Mouse (Mus musculus) gastrocnemius, adult 2 months (tissue): ENCODE measurements around the gene Bcl2. TPM values are rescaled to one million over a fixed set of nuclear protein-coding genes. Genes with fewer than 3 reads are reported as not detected.

Experiments used
- DNase-seq: peaks from one replicate; pipeline ENCODE4 v3.0.0; 2022
- H3K27ac ChIP-seq: fragments of 200-600 bp; 2 replicates; pipeline ENCODE4 v1.8.1; 2022; ENCODE audit warnings: mild to moderate bottlenecking
- H3K4me3 ChIP-seq: fragments of 200-600 bp; 2 replicates; pipeline ENCODE4 v1.8.1; 2022; ENCODE audit warnings: mild to moderate bottlenecking, moderate library complexity
- CTCF ChIP-seq: fragments of 200-600 bp; IDR thresholded peaks from 2 replicates; pipeline ENCODE4 v1.8.1; 2022; ENCODE audit warnings: antibody characterized with exemption, mild to moderate bottlenecking, moderate library complexity
- intact Hi-C: fragments of 180-260 bp; cut with DNase I; formaldehyde crosslinking; loops from one replicate; pipeline ENCODE4 v1.15.1; 2025
- total RNA-seq, 2 experiments: library from RNA; stranded (reverse); gene quantifications; 2 replicates each; pipeline ENCODE4 v1.2.3; 2021

The Bcl2 gene
- total RNA-seq, 2 experiments from 2014 or later: 1.6 to 2.1 TPM

- TF ChIP-seq CTCF: no peak
- Histone ChIP-seq H3K27ac (no peak overlapping the region), H3K4me3 (no peak overlapping the region)
- intact Hi-C loops: no loop called here
- DNase-seq: no peak
Measured at GRCm38 (mm10) chr1:106684546-106684945, 29.5 kb downstream of the Bcl2 start.

DNA sequence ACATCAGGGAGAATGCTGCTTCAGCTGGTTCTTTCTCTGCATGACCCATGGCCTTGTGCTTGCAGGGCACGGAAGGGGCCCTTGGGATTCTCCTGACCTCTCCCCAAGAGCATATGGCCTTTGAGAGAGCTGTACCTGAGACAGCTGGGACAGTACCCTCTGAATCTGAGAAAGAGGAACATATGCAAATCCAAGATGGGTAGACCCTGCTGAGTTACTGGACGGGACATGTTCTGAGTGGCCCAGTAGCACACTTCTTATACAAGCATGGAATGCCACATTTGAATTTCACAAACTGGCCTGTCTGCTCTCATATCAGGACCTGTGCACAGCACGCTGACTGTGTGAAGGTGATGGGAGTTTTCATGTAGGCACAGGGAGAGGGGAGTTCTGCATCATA lies 31.2 kb downstream of the Bcl2 start:
- no peak for DNase-seq
- no peak for TF ChIP-seq CTCF
- intact Hi-C loops: no loop called here
- Histone ChIP-seq H3K27ac (no peak overlapping the region), H3K4me3 (no peak overlapping the region)

GRCm38 (mm10) chr1:106679800-106680515 lies 34.1 kb downstream of the Bcl2 start:
- intact Hi-C loops: no loop called here
- TF ChIP-seq CTCF: no peak
- no peak for DNase-seq
- Histone ChIP-seq H3K4me3 (no peak overlapping the region), H3K27ac (no peak overlapping the region)

- Histone ChIP-seq H3K4me3 (no peak overlapping the region), H3K27ac (no peak overlapping the region)
- no peak for TF ChIP-seq CTCF
- no peak for DNase-seq
- intact Hi-C loops: no loop called here
Measured at GRCm38 (mm10) chr1:106678060-106678478, 36.0 kb downstream of the Bcl2 start.

- Histone ChIP-seq H3K27ac (no peak overlapping the region), H3K4me3 (no peak overlapping the region)
- no peak for DNase-seq
- intact Hi-C loops: no loop called here
- no peak for TF ChIP-seq CTCF
Measured at GRCm38 (mm10) chr1:106666140-106667088, 47.7 kb downstream of the Bcl2 start.

DNA sequence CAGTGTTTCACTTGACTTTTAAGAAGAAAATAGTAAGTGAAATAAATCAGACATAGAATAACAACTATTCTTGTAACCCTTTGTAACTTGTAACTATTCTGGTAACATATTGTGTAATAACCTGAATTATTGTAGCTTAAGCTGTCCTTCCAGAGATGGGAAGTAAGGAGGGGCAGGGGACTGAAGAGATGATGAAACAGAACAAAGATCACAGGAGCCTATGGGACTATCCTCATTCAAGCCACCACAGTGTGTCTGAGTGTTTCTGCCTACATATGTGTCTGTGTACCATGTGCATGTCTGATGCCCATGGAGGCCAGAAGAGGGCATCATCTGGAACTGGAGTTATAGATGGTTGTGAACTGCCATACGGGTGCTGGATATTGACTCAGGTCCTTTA lies 49.1 kb downstream of the Bcl2 start:
- intact Hi-C loops: no loop called here
- Histone ChIP-seq H3K27ac (no peak overlapping the region), H3K4me3 (no peak overlapping the region)

DNA sequence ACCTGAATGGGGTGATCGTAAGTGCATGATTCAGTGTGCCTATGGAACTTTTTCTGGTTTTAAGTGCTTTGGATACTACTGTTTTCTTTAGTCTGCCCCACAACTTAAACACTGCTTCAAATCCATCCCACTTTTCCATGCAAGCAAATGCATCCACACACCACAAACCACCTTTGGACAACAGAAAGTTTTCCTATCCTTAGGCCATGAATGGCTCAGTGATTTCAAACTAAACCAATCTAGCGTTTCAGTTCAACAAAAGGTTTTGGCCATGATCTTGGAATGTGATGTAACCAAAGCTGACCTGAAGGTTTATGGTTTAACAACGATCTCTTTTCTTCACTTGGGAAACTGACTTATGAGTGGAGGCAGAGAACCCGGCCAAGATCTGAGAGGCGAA lies 51.6 kb downstream of the Bcl2 start:
- no peak overlapping the region for H3K27ac ChIP-seq
- TF ChIP-seq CTCF: no peak
- intact Hi-C loops: no loop called here
- no peak overlapping the region for H3K4me3 ChIP-seq
- DNase-seq: no peak

More for the DNA sequence above, 49.1 kb downstream of the Bcl2 start:
- TF ChIP-seq CTCF: no peak
- DNase-seq: no peak

- no peak for TF ChIP-seq CTCF
- no peak for DNase-seq
- H3K27ac ChIP-seq: no peak overlapping the region
- intact Hi-C loops: no loop called here
- H3K4me3 ChIP-seq: no peak overlapping the region
Measured at GRCm38 (mm10) chr1:106658293-106658847, 55.7 kb downstream of the Bcl2 start.

- H3K27ac ChIP-seq: no peak overlapping the region
- DNase-seq: no peak
- H3K4me3 ChIP-seq: no peak overlapping the region
- intact Hi-C loops: no loop called here
- TF ChIP-seq CTCF: no peak
Measured at GRCm38 (mm10) chr1:106656207-106656738, 57.8 kb downstream of the Bcl2 start.

GRCm38 (mm10) chr1:106654254-106654653 lies 59.8 kb downstream of the Bcl2 start:
- intact Hi-C loops: no loop called here
- Histone ChIP-seq H3K27ac (no peak overlapping the region), H3K4me3 (no peak overlapping the region)
- DNase-seq: no peak
- TF ChIP-seq CTCF: no peak

DNA sequence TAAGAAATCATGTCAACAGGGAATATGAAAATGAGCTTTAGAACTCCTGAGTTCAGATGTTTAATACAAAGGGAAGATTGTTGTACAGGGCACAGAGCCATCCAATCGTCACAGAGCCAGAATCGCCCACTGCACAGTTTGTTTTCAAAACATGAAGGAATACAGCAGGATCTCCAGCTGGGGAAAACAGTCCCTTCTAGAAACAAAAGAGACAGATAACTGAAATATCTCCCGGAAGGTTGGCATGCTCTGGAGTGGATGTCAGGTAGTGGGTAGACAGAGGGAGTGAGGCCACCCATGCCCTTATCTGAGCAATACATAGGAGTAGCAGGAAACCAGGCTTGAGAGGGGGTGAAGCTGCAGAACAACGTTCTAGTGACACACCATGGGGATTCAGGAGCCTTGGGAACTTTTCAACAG lies 60.6 kb downstream of the Bcl2 start:
- intact Hi-C loops: no loop called here
- TF ChIP-seq CTCF: no peak
- Histone ChIP-seq H3K4me3 (no peak overlapping the region), H3K27ac (peak overlapping the region; percentile 51)
- peak; percentile 20 for DNase-seq

DNA sequence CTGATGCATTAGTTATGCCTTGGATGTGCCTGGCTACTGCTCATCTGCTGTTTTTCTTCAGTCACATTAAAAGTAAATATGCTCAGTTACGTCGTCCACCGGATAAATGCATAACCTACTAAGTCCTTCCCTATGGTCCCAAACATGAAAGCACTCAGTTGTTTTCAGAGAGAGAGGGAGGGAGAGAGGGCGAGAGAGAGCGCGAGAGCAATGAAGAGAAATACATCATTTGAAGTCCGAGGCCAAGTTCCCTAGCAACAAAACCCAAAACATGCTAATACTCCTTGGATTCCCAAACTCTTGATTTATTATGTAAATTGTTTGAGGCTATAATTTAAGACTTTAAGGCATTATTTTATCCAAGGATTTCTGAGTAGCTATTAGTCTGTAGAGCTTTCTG lies 62.9 kb downstream of the Bcl2 start:
- no peak for TF ChIP-seq CTCF
- no peak for DNase-seq
- Histone ChIP-seq H3K27ac (no peak overlapping the region; the same call in 1 of the 2 replicates), H3K4me3 (no peak overlapping the region)
- intact Hi-C loops: no loop called here

- no peak for DNase-seq
- TF ChIP-seq CTCF: no peak
- H3K27ac ChIP-seq: peak overlapping the region; percentile 24; the same call in 1 of the 2 replicates
- intact Hi-C loops: no loop called here
- H3K4me3 ChIP-seq: no peak overlapping the region
Measured at GRCm38 (mm10) chr1:106650427-106650826, 63.6 kb downstream of the Bcl2 start.
